Mouse (Mus musculus) naive thymus-derived CD4-positive, alpha-beta T cell, adult 5 months (primary cell): ENCODE measurements around the gene Wars2. TPM values are rescaled to one million over a fixed set of nuclear protein-coding genes. Genes with fewer than 3 reads are reported as not detected.

ENCODE experiments used
- polyA plus RNA-seq: library from polyadenylated mRNA; unstranded; fragments of 100-300 nt; shearing (Covaris generic); gene quantifications from one replicate; pipeline ENCODE4 v1.2.1, GENCODE M21; 2017

Gene Wars2
- polyA plus RNA-seq = 6.8 TPM

DNA sequence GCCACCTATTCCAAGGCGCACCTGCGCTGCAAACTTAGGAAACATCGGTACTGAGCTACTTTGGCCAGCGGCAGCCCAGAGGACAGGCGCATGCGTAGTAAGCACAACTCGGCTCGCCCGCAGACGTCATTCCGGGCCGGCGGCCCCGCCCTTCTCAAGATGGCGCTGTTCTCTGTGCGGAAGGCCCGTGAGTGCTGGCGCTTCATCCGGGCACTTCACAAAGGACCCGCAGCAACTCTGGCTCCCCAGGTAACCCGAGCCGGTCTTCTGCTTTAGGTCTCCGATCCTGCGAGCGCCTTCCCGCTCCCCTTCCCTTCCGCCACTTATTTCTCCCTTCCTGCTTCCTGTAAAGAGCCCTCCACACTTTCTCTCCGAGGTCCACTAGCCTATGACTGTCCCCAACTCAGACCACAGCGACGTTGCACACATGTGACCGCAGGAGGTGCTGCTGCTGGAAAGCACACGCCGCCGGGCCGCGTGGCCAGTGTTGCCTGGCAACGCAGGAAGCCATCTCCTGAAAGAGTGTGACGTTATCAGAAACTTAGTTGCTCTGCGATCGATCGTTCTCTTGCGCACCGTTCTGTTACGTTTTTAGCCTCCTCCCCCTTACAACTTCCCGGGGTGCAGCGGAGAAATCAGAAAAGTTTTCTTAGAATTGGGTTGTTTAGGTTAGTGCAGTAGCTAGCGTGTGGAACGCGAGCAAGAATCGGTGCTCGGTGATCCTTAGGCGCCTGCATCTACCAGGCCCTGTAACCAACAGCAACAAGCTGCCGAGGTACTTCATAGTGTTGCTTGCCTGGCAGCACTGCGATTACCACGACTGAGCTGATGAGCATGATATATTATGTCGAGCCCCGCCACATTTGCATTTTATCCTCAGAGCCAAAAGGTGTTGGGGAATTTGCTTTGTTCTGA lies at the start of gene Wars2:
Wars2 (plus strand) TSS at position 129 of the 915 bp plus-strand sequence.

DNA sequence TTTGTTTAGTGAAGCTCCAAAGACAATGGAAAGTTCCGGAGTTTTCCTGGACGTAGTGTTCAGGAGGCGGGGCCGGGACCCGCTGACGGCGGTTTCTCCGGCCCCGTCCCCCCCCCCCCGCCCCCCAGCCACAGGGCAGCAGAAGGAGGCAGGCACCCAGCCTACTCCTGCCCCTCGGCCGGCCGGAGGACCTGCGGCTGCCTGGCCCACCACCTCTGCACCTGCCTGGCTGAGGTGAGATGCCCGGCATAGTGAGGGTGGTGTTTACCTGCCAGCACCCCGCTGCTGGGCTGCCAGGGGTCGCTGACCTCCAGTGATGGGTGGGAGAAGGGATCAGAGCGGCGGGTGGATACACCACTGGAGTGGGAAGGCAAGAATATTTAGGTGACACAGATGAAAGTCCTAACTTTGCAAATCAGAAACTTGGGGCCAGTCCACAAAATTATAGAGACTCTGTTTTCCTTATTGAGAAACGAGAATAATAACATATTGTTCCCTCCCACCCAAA lies 99.4 kb downstream of the Wars2 start, which contains the start of gene Tbx15:
Tbx15 (plus strand) TSS at position 169 of the 508 bp plus-strand sequence.

Other genes starting within 250 kb of the Wars2 start
- gene Hao2, start 247.8 kb upstream of the Wars2 start, polyA plus RNA-seq = not detected
- gene Tbx15, start 99.3 kb downstream of the Wars2 start, polyA plus RNA-seq = not detected